Mouse (Mus musculus) left cerebral cortex, adult 11 months (tissue): ENCODE results near the gene Tmem41a.
"Not testable (repeated sequence)": the region's sequence is repeated elsewhere in the genome, so short reads cannot be mapped to it uniquely, and the experiment has no call there.

Experiments
- DNase-seq: peaks from one replicate; pipeline ENCODE4 v3.0.0; 2022; ENCODE audit warnings: low spot score

Gene Tmem41a

GRCm38 (mm10) chr16:21946761-21947715 is at the start of gene Tmem41a:
Gene Tmem41a (minus strand): TSS chr16:21947552.
- peak; percentile 86 for DNase-seq

DNA sequence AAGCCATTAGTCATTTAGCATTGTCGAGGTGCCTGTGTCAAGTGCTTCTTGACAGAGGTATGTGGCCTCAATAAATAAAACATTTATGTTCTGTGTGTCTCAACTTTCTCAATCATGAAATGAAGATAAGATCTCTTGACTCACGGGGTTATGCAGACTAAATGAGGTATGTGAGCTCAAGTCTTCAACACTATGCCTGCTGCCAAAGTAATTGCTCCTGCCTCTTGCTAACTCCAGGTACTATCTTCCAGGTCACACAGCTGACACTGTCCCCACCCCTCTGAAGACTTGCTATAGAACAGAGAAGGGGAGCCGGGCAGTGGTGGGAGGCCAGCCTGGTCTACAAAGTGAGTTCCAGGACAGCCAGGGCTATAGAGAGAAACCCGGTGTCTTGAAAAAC is 49.0 kb upstream of the Tmem41a start:
- no peak for DNase-seq

GRCm38 (mm10) chr16:21995304-21995703 is 48.0 kb upstream of the Tmem41a start, which contains the start of gene Liph:
Gene Liph (minus strand): TSS chr16:21995663.
- no peak for DNase-seq

- DNase-seq: no peak
Observed at GRCm38 (mm10) chr16:21991774-21992173, 44.4 kb upstream of the Tmem41a start.

DNA sequence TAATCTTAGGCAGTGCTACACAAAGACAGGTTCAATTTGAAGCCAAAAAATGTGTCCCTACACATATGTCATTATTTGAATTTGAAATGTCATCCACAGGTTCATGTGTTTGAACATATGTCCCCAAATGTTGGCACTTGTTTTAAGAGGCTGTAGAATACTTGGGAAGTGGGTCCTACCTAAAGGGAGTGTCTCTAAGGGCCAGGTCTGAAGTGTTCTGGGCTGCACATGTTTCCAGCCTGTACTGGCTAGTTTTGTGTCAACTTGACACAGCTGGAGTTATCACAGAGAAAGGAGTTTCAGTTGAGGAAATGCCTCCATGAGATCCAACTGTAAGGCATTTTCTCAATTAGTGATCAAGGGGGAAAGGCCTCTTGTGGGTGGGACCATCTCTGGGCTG is 43.5 kb upstream of the Tmem41a start:
- DNase-seq: not testable (repeated sequence)

- DNase-seq: no peak
Observed at GRCm38 (mm10) chr16:21987956-21988355, 40.6 kb upstream of the Tmem41a start.

GRCm38 (mm10) chr16:21986191-21986590 is 38.8 kb upstream of the Tmem41a start:
- no peak for DNase-seq

DNA sequence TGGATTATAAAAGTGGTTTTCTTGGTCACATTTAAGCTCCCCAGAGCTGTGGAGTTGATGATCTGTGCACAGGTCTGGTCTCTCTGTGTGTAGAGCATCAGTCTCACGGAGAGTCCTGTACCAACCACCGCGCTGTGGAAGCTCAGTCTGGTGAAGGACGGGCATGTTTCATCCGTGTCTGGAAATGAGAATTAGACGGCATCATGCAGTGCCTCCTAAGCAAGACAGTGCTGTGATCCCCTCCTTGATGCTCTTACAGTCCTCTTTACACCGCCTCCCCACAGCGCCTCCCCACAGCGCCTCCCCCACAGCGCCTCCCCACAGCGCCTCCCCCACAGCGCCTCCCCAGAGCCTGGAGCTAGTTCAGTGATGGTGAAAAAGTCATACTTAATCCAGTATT is 36.7 kb upstream of the Tmem41a start:
- no peak for DNase-seq

DNA sequence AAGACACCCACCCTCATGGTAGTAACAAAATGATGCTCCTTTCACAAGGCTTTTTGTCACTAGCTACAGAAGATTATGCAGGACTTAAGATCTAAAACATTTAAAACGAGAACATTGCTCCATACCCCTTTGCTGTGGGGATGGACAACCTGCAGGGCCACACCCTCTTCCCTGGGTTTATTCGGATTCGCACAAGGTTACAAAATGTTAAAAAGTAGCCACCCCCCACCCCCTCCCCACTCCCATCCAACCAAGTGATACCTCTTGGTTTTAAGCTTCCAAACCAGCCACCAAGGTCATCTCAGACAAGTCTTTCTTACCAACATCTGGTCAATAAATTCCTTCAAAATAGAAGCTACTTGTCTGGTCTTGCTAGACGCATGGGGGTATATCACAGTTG is 36.2 kb upstream of the Tmem41a start:
- no peak for DNase-seq

DNA sequence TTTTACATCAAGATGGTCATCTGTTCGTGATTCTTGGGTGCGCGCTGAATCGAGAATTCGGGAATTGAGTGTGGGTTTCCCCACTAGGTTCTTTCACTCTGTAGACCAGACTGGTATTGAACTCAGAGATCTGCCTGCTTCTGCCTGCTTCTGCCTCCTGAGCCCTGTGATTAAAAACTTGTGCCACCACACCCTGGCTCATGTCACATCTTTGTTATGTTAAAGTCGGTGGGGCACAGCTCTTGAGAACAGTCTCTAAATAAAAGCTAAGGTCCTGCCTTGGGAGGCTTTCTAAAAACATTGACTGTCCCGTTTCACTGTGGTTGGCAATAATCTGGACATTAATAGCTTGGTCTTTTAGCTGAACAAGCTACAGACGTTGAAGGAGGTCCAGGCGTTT is 35.8 kb upstream of the Tmem41a start:
- DNase-seq: no peak

- no peak for DNase-seq
Observed at GRCm38 (mm10) chr16:21977347-21977746, 30.0 kb upstream of the Tmem41a start.

GRCm38 (mm10) chr16:21976203-21976602 is 28.9 kb upstream of the Tmem41a start:
- no peak for DNase-seq

- DNase-seq: no peak
Observed at GRCm38 (mm10) chr16:21971446-21971845, 24.1 kb upstream of the Tmem41a start.

DNA sequence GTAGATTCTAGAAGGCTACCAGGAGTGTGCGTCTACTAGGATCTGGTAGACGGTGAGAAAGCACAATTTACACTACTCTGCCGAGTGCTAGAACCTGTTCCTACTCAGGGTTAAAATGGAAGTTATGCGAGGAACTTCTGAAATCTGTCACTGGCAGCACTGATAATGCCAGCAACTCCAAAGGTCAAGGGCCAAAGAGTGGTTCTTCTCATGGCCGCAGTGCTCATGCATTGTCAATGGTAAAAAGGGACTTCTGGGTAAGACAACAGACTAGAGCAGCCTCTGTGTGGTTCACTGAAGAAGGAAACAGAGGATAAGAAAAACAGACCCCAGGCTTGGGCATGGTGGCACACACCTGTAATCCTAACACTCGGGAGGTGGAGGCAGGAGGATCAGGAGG is 23.2 kb upstream of the Tmem41a start:
- DNase-seq: no peak

- no peak for DNase-seq
Observed at GRCm38 (mm10) chr16:21969874-21970273, 22.5 kb upstream of the Tmem41a start.

DNA sequence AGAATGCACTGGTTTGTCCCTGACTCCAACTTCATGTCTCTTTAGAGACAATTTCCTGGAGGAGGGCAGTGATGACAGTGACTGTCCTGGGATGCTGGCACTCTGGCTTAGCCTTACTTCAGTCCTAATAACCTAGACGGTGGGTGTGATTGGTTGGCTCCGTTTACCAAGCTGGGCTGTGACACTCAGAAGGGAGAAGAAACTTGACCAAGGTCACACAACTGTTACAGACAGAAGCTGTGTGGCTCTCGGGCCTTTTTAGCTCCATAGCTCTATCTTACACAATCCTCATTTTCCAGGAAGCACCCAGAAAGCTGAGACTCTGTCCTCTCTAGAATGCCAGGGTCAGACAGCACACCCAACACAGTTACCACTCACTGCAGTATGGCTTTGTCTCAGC is 18.2 kb upstream of the Tmem41a start:
- DNase-seq: no peak

- no peak for DNase-seq
Observed at GRCm38 (mm10) chr16:21955591-21955990, 8.2 kb upstream of the Tmem41a start.

DNA sequence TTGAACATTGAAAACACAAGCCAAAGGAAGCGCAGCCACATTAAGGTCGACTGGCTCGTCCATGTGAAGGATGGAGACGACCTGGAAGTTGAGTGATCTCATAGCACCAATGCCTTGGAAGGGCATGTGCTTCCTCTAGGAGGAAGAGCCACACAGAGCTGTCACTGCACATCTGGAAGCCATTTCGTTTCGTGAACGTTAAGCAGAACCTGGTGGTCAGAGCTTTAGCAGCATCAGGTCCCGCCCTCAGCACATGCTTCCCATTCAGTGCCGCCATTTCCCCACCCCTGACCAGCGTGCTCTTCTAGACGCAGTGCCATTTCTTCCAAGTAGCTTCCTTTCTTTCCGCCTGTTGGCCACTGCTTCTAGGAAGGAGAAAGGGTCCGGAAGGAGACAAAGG is 18.9 kb downstream of the Tmem41a start:
- DNase-seq: no peak

DNA sequence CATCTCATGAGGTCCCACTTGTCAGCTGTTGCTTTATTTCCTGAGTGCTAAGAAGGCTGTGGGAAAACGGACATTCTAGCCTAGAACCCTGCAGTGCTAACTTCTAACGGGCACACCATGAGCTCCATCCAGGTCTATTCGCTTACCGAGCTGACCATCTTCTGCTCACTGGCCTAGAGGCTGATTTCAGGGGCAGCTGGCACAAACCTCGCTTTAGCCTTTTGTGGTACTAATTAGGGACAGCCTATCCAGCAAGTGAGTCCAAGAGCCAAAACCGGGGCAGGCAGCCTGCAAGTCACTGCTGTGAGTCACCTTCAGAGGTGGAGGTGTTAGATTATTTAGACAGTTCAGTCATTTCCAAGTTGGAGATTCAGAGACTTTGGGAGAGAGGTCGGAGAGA is 30.7 kb downstream of the Tmem41a start:
- no peak for DNase-seq

- no peak for DNase-seq
Observed at GRCm38 (mm10) chr16:21913347-21913746, 34.0 kb downstream of the Tmem41a start.

GRCm38 (mm10) chr16:21908906-21909305 is 38.4 kb downstream of the Tmem41a start:
- not testable (repeated sequence) for DNase-seq

DNA sequence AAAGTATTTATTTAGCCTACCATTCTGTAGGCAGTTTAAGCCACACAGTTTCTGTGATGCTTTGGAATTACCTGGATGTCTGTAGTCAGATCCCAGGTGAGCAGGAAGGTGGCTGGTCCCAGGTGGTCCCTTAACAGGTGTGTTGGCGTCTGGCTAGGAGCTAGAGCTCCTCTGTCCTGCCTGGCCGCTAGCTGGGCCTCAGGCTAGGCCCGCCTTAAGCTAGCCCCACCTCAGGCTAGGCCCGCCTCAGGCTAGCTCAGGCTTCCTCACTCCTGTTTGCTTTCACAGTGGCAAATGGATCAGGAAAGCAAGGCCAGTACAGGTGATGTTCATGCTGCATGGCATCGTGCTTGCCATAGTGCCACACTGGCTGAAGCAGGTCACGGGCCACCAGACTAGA is 40.5 kb downstream of the Tmem41a start:
- no peak for DNase-seq

- DNase-seq: no peak
Observed at GRCm38 (mm10) chr16:21905996-21906395, 41.4 kb downstream of the Tmem41a start.

DNA sequence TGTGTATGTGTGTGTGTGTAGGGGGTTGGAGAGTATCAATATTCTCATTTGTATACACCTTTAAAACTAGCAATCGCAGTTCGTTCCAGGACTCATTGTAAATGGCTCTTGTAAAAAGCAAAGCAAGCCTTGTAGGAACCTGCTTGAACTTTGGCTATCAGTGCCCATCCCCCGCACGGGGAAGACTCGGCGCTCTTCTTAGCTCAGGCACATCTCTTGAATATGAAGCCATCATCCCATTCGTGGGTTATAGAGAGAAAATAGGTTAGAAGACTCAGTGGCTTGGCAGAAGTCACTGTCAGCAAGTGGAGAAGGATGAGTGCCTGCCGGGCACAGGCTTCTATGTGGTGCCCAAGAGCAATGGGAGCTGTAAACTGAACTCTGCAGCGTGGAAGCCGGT is 42.7 kb downstream of the Tmem41a start:
- no peak for DNase-seq
